Mouse (Mus musculus): ENCODE data around the gene Med17.
"Not testable (repeated sequence)": the region's sequence is repeated elsewhere in the genome, so short reads cannot be mapped to it uniquely, and the experiment has no call there.

The Med17 gene

DNA sequence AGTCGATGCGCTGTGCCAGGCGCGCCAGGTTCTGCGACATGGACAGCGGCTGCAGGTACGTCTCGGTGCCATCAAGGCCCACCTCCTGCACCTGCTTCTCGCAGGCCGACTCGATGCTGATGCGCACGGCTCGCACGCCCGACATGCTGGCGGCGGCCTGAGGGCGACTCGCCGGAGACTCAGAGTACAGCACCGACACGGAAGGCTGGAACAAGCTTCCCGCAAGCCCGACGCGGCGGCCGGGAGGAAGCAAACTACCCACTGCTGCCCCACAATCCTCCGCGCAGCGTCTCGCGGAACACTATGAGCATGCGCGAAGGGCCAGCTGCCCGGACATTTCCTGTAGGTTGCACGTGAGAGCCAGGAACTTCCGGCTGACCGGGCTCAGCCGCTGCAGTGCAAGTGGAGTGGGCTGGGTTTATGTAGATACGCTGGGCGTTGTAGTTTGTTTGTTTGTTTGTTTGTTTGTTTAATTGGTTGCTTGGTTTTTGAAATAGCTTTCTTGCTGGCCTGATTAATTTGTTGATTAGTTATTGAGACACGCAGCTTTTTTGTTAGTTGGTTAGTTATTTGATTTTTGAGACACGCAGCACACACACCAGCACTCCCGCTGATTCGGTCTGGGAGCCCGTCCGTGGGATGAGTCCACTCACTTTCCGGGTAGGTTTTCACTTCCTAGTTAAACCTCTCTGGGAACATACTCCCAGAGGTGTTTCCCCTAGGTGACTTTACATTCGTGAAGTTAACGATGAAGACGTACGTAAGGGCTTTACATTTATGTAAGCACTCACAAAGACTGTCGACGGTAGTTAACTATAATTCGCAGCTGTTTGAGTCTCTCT lies at the start of gene Med17:
Gene Med17, minus strand, starts transcription at position 283 of the 842 bp plus-strand sequence.
- peak; percentile 93 for DNase-seq (ENCODE audit: low spot score)

DNA sequence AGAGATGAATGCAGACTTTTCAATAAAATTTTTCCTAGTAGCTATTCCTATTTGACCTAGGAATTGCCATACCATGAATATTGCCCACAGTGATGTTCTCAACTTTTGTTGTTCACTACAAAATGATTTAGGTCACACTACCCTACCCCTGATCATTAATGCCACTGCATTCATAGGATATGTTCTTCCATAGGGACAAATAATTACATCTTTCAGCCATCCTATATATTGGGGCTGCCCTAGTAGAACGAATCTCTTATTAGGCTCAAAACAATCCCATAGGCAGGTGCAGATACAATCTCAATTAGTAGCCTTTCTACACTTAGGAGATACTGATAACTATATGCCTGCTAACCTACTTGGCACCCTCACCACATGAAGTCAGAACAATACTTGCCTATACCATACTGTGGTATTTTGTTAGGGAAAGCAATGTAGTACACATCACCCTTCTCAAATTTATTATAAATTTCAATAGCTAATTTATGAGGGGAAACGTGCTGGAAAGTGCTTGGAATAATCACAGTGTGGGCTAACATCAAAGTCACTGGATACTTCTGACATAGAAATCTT lies 38.5 kb upstream of the Med17 start:
- no peak for DNase-seq (ENCODE audit: low spot score)

DNA sequence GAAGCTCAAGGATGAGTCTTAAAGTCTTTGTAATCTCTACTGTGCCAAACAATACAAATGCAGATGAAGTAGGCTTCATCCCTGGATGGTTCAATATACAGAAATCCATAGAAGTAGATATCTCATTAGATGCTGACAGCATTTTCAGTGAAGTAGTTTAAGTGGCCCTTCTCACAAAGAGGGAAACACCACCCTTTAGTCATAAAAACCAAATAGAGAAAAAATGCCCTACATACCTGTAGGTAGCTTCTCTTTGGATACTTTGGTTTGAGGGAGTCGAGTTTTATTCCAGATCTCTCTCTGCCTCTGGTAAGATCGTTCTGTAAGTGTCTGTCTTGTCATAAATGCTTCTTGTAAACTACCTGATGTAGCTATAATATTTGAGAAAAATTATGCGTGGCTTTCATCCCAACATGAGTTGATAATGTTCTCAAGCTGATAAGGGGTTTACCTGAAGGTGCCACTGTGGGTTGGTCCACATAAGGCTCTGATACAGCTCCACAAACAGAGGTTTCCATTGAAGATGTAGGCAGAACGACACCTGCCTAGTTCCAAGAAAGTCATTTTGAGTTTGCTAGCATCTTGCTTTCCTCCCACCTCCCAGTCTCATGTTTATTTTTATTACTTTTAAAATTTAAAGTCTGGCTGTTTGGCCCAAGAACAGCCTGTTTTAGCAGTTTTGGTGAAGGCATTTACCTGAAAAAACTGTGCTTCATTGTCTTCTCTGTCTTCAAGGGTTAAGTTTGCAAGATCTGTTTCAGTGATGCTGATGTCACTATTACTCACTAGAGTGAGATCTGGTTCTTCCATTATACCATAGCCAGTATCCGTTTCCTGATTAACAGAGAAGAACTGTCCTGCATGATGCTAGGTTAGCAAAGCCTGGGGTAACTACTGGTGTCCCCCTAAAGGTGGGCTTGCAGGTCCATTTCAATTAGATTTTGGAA lies 37.8 kb upstream of the Med17 start:
- no peak for DNase-seq (ENCODE audit: low spot score)

DNA sequence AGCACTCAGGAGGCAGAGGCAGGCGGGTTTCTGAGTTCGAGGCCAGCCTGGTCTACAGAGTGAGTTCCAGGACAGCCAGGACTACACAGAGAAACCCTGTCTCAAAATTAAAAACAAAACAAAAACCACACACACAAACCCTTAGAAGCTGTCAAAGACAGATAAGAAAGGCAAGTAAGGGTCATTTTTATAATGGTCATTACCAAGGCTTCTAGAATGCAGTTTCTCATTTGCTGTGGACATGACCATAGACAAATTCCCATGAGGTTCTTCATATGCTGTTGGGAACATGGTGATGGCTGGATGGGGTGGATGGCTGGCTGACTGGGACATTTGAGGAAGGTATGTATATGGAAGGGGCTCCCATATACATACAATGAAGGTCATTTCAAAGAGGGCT lies 36.6 kb upstream of the Med17 start:
- DNase-seq (ENCODE audit: low spot score): not testable (repeated sequence)

DNA sequence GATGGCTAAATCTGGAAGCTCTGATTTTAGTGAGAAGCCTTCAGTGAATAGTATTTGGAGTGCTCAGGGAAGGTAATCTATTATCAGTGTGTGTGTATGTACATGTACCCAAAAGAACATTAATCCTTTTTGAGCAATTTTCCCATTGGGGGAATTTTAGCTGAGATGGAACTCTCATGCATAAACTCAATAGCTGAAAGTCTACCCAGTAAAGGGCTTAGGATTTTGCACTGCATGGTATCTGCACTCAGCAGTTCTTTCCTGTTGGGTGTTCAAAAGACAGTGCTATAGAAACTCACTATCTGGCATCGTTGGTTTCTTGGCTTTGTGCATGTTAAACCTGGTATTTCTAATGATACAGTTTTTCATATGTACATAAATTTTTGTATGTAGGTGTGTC lies 34.9 kb upstream of the Med17 start:
- DNase-seq (ENCODE audit: low spot score): no peak

DNA sequence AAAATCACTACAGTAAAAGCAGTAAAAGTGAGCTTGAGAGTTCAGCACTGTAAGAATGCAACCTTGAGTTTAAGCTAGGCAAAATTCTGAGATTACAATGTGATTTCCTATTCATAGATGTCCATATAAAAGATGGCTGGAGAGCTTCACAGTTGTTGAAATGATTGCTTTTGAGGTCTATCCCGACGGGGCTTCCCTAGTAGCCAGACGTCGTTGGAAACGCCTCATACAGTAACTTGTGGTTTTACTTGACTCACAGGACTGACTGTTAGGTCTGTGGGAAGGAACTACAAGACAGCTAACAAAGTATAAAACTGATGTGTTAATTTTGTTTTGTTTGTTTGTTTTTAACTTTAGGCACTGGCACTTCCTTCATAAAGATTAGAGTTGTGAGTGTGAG lies 33.9 kb upstream of the Med17 start:
- no peak for DNase-seq (ENCODE audit: low spot score)

DNA sequence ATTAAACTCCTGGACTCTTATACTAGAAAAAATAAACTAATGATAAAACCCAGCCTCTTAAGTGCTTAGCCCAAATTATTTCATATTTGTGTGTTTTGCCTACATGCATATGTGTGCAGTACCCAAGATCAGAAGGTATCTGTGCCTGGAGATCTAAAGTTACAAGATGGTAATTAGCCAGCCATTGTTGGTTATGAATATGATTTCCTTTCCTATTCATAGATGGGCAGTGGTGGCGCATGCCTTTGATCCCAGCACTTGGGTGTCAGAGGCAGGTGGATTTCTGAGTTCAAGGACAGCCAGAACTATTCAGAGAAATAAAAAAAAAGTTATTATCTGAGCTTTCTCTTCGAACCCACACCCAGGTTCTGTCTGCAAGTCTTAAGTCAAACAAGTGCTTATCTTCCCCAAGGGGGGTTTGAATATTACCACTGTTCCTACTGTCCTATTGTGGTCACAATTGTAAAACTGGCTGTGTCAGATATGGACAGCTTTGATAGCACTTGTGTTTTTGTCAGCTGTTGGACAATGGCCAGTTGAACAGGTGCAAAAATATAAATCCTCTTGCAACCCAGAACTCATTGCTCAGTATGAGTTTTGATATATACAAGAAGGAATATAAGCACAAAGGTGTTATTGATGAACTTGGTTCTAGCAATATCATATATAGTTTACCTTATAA lies 32.5 kb upstream of the Med17 start:
- no peak for DNase-seq (ENCODE audit: low spot score)

DNA sequence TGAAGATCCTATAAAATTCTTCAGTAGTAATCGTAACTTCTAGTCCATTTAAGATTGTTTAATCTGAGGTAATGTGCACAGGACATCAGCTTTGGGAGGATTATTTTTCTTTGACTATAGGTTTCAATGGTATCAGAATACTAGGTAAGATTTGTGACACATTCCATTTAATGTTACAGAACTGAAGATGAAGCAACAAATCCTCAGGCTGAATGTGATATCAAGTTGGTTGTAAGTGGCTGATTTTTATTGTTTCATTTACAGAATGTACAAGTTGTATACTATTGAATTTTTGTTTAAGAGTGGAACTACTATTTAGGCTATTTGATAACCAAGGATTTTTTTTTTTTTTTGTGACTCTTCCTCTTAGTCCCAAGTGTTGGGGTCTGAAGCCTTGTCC lies 30.4 kb upstream of the Med17 start:
- DNase-seq (ENCODE audit: low spot score): no peak

DNA sequence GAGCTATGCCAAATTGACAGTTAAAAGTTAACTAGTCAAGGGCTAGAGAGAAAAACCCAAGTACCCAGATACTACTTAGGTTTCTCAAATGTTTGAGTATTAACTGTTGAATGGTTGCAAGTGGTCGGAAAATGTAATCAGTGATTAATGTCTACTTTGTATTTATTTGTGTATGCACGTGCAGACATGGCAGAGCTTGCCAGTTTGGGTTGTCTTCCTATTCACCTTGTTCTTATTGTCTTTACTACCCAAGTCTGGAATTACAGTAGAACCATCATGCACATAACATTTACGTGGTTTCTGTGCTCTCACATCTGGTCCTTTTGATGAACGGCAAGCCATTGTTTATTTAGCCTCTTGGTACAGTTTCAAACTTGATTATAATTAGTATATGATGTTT lies 29.7 kb upstream of the Med17 start:
- DNase-seq (ENCODE audit: low spot score): no peak

DNA sequence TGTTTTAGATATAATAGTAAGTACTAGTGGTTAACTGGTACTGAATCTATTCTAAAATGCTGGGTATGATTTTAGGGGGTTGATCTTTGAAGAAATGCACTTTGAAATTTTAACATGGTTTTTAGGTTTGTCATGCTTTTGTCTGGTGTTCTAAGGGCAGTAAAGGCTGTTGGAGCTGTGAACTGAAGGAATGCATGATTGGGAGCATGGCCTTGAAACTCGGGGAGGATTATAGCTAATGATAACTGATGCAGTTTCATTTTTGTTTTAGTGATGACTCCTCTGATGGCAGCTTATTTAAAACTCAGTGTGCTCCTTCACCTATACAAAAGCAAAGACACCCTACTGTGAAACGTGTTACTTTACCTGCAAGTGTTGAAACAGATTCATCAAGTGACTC lies 28.5 kb upstream of the Med17 start:
- DNase-seq (ENCODE audit: low spot score): no peak

DNA sequence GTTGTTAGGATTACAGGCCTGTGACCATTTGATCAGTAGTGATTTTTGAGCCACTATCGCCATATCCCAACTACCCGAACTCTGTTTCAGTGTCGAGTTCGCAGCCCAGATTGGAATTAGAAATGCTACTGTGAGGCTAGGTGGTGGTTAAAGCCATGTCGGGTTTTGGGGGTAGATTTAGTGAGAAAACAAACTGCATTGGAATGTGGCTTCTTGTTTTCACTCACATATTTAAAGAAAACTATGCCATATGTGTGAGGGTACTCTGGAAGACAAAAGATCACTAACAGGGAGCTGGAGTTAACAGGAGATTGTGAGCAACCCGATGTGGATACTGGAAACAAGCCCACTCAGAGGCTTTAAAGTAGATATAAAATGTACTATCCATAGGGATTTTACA lies 27.5 kb upstream of the Med17 start:
- DNase-seq (ENCODE audit: low spot score): no peak

DNA sequence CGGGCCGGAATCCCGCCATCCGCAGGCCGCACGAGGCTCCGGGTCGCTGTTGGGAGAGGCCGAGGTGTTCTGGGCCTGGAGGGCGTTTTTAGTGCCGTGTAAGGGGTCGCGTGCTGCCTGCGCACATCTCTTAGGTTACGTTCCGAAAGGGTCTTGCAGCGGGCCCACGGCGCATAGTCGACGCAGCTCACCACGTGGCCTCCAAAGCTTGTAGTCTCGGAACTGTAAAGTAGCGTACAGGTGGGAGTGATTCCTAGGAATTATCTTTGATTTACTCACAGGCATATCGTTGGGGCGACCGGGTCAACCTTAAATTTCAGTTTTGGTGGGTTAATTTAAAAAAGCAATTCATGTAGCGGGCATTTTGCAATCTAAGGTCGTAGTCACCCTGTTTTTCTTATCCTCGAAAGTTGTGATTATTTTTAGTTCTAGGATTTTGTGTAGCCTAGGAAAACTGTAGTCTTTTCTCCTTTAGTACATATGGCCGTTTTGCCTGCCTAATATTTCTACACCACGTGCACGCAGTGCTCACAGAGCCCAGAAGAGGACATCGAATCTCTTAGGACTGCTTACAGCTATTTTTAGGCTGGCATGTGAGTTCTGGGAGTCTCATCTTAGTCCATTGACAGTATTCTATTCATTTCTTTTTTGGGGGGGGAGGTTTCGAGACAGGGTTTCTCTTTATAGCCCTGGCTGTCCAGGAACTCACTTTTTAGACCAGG lies 26.8 kb upstream of the Med17 start, which contains the start of gene 4931406C07Rik:
Gene 4931406C07Rik, minus strand, starts transcription at position 51 of the 722 bp plus-strand sequence.
- no peak for DNase-seq (ENCODE audit: low spot score)

DNA sequence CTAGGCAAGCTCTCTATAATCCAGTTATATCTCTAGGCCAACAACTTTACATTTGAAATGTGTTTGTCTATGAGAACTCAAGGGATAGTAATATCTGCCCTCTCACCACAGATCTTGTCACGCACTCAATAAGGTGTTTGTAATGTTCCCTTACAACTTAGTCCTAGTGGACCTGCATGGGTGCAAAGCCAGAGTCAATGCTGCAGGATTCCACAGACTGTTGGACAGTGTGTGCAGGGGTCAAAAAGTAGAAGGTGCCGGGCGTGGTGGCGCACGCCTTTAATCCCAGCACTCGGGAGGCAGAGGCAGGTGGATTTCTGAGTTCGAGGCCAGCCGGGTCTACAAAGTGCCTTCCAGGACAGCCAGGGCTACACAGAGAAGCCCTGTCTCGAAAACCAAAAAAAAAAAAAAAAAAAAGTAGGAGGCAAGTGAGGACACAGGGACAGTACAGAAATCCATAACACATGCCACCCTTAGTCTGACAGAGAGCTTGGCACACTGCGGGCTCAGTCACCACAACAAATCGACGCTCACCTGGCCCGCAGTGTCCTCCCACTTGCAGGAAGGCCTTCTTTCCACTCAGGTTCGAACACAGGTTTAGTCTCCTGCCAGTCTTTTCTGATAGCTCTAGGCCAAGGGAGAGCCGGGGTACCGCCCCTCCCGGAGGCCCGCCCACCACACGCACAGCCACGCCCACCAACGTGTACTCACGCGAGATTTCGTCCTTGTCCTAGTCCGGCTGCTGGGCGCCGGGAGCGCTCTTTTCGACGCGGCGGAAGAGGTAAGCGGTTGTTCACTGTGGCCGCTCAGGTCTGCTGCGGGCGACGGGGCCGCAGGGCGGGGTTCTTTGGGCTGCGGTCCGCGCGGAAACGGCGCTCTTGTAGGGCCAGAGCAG lies 26.0 kb upstream of the Med17 start, which contains the start of gene Taf1d:
Gene Taf1d, plus strand, starts transcription at position 712 of the 895 bp plus-strand sequence.
- peak; percentile 97 for DNase-seq (ENCODE audit: low spot score)

DNA sequence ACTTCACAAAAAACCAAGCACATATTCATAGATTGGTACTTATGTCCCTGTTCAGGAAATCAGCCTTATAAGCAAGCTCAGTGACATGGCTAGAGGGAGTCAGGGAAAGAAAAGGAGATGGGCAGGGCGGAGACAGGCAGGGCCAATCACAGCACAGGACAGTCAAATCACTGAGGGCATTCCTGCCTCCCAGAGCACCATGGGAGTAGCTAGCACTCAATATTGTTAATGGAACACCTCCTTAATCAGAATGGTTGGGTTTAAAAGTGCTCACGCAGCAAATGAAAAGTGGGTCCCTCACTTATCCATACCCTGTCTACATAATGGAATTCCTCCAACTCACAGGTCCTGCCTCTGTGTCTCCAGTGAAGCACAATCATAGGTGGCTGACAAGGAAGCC lies 23.1 kb upstream of the Med17 start:
- DNase-seq (ENCODE audit: low spot score): no peak

DNA sequence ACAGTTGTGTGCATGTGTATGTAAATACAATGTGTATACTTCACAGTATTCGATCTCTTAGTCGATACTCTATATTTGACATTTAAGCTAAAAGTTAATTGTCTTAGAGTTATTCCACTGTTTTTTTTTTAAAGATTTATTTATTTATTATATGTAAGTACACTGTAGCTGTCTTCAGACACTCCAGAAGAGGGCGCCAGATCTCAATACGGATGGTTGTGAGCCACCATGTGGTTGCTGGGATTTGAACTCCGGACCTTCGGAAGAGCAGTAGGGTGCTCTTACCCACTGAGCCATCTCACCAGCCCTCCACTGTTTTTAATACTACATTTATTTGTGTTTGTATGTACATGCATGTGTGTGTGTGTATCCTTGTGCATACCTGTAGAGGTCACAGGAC lies 22.3 kb upstream of the Med17 start:
- DNase-seq (ENCODE audit: low spot score): not testable (repeated sequence)

DNA sequence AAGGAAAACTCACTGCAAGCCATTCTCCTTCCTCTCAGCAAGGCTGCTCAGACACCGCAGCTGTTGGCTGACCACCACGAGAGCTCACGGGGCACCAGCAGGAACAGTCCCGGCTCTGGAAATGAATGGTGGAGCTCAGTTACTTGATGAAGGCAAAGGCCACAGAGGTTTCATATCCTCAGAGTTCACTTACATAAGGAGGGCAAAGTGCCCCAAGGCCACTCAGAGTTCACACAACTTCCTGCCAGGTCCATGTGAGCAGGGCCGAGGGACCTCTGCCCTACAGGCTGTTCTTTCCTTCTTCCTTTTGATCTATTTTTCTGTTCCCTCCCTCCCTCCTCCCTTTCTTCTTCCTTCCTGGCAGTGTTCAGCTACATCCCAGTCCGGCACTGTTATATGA lies 21.7 kb upstream of the Med17 start:
- peak; percentile 32 for DNase-seq (ENCODE audit: low spot score)

DNA sequence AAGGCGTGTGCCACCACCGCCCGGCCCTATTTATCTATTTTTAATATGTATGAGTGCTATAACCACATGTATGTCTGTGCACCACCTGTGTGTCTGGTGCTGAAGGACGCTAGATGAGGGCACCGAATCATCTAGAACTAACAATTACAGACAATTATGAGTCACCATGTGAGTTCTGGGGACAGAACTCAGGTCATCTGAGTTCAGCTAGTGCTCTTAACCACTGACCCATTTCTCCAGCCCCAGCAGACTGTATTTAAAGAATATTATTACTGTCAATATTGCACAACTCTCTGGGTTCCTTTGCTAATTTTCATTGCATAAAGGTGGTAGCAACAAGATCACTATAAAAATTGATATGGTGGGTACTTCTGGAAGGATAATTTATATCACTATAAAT lies 20.3 kb upstream of the Med17 start:
- no peak for DNase-seq (ENCODE audit: low spot score)

DNA sequence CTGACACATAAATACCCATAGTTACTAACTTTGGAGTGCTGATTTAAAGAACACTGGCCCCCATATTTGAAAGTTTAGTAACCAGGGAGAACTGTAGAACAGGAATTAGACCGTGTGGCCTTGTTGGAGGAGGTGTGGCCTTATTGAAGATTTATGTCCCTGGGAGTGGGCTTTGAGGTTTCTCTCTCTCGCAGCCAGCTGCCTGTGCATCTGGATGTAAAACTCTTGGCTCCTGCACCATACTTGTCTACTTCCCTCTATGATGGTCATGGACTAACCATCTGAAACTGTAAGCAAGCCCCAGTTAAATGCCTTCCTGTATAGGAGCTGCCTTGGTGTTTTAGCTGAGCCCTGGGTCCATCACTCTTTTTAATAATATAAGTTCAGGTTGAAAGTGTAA lies 18.7 kb upstream of the Med17 start:
- no peak for DNase-seq (ENCODE audit: low spot score)

DNA sequence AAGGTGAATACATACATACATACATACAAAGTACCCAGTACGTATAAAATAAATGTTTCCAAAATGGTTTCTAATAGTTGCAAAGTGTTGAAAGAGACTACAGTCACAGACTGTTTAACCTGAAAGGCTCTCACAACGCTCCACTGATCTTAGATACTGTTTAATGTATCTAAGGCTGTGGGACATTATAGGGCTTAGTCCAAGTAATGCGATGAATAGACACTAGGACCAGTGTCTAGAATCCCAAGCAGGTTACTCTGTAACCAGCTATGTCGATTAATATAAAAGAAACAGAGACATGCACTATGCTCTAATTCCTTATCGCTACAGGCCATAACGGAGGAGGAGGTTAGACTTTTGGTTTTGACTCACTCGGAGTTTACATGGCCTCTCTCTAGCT lies 17.4 kb upstream of the Med17 start:
- no peak for DNase-seq (ENCODE audit: low spot score)

DNA sequence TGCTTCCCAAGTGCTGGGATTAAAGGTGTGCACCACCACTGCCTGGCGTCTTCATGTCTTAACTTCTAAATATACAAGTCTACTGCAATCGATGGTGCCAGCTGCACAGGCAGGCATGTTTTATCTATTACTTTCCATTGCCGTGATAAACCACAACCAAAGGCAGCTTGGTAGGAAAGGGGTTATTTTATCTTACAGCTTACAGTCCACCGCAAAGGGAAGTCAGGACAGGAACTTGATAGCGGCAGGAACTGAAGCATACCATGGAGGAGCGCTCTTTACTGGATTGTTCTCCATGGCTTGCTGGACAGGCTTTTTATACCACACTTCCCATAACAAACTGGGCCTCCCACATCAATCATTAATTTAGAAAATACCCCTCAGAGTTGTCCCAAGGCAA lies 9.5 kb upstream of the Med17 start:
- DNase-seq (ENCODE audit: low spot score): no peak
